Mouse (Mus musculus): ENCODE data around the gene Ube2i. TPM values are rescaled to one million over a fixed set of nuclear protein-coding genes. Genes with fewer than 3 reads are reported as not detected.
"Not testable (repeated sequence)": the region's sequence is repeated elsewhere in the genome, so short reads cannot be mapped to it uniquely, and the experiment has no call there.

The Ube2i gene
- total RNA-seq, 2 experiments from 2014 or later, result 119 to 121 TPM

DNA sequence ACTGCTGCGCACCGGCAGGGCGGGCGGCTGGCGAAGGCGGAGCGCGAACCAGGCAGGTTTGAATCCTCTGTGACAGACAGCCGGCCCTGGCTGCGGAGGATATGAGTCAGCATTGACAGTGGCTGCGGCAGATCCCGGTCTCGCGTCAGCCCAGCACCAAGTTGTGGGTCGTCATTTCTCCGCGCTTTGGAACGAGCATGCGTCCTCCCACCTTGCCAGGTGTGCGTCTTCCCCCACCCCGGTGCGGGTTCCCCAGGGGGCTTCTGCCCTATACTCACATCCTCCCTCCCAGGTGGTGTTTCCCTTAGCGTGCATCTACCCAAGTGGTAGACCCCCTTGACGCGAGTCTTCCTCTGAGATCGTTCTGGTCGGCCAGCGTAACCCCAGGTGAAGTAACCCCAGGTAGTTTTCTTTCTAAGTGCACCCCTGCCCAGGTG is 51.9 kb downstream of the Ube2i start:
- DNase-seq; intact Hi-C loops (cut with DNase I): not testable (repeated sequence)

DNA sequence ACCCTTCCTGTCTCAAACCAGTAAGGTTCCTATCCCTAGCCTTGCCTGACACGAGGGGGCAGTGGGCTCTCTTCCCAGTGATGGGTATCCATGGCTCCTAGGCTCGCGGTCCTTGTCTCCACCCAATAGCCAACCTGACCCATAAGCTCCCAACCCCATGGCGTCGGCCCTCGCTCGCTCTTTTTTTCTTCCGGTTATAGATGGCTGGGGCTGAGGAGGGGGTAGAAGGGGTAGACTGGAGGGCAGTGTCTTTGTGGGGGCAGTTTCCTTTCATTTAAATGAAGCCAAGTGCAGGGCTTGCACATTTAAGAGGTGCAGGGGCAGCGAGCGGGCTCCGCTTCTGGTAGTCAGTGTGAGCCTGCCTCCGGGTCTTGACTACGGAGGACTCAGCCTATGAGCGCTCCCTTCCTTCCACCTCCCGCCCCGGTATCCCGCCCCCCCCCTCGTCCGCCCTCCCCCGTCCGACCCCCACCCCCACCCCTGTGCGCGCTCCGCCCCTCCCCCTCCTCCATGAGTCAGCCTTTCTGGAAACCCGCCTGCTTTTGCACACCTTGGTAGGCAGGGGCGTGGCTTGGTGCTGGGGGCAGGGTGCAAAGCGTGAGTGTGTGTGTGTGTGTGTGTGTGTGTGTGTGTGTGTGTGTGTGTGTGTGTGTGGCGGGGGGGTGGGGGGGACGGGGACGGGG is 52.5 kb downstream of the Ube2i start:
- peak; percentile 32 to 51 for DNase-seq
- intact Hi-C loops (cut with DNase I), result no loop called here

DNA sequence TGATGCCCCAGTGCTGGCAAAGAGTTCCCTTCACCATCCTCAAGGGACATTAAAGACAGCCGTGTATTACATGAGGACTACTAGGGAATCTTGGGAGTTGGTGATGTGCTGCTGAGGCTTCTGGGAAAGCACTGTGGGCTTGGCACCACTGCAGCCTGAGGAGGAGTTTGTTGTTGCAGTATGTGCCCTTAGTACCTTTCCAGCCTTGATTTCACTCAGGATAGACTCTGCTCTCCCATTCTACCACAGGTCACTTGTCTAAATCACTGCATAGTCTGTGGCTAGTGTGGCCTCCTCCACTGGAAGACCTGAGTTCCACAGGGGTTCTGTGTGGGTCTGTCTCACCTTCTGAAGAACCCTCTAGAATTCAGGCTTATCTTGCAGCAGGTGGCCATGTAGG is 53.7 kb downstream of the Ube2i start:
- intact Hi-C loops (cut with DNase I), result no loop called here
- no peak for DNase-seq

DNA sequence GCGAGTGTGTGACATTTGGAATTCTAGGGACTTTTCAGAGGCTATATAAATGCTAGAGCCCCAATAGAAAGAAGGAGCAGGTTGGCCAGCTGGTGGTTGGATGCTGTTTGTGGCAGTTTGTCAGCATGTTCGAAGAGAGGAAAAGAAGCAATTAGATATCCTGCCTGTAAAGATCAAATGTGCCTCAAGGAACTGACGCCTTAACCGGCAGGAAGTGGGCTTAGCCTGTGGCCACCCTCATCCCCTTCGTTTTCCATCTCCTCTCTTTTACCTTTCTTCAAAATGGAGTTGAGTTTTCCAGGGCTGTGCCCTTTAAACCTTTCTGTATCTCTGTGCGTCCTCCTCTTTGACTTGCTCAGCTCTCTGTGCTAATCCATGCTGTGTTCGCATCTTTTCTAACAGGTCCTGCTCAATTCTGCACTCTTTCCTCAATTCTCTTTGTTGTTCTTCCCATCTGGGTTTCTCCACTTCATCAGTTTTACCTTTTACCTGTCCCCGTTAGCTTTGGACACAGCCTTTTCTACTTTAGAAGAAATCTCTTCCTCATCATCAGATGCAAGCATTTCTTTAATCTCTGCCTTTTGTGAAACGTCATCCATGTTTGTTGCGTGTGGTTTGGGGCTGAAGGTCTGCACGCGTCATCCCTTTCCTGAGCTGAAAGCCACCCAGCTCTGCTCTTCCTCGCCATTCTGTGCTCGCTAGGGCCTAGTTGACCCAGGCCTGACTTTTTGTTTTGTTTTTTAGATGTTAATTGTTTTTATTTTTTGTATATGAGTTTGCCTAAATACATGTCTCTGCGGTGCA is 54.7 kb downstream of the Ube2i start:
- intact Hi-C loops (cut with DNase I), result no loop called here
- DNase-seq, result no peak

DNA sequence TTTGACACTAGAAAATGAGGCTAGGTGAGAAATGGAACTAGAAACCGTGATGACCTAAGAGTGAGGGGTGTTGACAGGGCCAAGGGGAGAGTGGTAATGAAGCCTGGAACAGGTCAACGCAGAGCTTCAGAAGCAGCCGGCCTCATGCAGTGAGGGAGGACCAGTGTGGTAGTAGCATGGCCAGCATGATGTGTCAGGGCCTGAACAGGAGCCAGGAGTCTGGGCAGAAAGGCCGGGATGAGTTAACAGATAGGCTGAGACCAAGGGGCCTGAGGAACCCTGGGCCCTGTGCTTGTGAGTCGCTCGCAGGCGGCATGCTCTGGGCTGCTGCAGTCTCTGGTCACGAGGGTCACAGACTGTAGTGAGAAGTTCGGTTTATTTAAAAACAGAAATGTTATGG is 55.5 kb downstream of the Ube2i start:
- intact Hi-C loops (cut with DNase I), result no loop called here
- no peak for DNase-seq

DNA sequence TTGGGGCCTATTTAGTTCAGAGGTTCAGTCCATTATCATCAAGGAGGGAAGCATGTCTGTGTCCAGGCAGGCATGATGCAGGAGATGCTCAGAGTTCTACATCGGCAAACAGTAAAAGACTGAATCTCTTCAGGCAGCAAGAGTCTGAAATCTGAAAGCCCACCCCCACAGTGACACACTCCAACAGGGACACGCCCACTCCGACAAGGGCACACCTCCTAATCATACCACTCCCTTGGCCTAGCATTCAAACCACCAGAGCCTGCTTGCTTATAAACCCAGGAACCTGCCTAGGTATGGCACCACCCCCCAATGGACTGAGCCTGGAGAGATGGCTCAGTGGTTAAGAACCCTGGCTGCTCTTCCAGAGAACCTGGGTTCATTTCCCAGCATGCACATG is 59.0 kb downstream of the Ube2i start:
- intact Hi-C loops (cut with DNase I), result no loop called here

More for the DNA sequence above, 59.0 kb downstream of the Ube2i start:
- no peak for DNase-seq

Small RNA genes within 50 kb of the gene (microRNA-seq; reads per million reads assigned to microRNA genes)
- 0.54 to 65.7 reads per million in 2 experiments for gene Mir3547

Other genes with a start within 250 kb of the Ube2i start
- 10 to 100 TPM; 35.5 to 39.1 TPM for gene Tmem204, start 191.0 kb downstream of the Ube2i start, total RNA-seq (2021)
- 10 to 100 TPM; 11.2 to 13.3 TPM for gene Telo2, start 158.7 kb downstream of the Ube2i start, total RNA-seq (2021)
- gene Ptx4, start 153.9 kb downstream of the Ube2i start, total RNA-seq (2021), result 1 to 10 TPM; 4.6 to 7.2 TPM
- gene Clcn7, start 141.2 kb downstream of the Ube2i start, total RNA-seq (2021), result 10 to 100 TPM; 27.5 to 28.9 TPM
- not detected for gene Ccdc154, start 112.2 kb downstream of the Ube2i start, total RNA-seq (2021)
- gene Gm38655, start 99.2 kb downstream of the Ube2i start, total RNA-seq (2021), result not detected
- gene BC003965, start 90.1 kb downstream of the Ube2i start, total RNA-seq (2021), result 10 to 100 TPM; 19.2 to 22.0 TPM
- 10 to 100 TPM; 10.8 to 10.9 TPM for gene Unkl, start 86.2 kb downstream of the Ube2i start, total RNA-seq (2021)
- gene Gnptg, start 34.5 kb downstream of the Ube2i start, total RNA-seq (2021), result 10 to 100 TPM; 13.1 to 14.3 TPM
- gene Tsr3, start 34.5 kb downstream of the Ube2i start, total RNA-seq (2021), result 10 to 100 TPM in 1 of 2 experiments, 1 to 10 TPM in 1; 9.3 to 10.2 TPM
- gene Baiap3, start 18.3 kb downstream of the Ube2i start, total RNA-seq (2021), result under 1 TPM; 0.17 to 0.63 TPM
- under 1 TPM; 0.53 to 0.54 TPM for gene Prss34, start 23.8 kb upstream of the Ube2i start, total RNA-seq (2021)
- gene Prss28, start 34.0 kb upstream of the Ube2i start, total RNA-seq (2021), result not detected
- not detected for gene Prss29, start 44.0 kb upstream of the Ube2i start, total RNA-seq (2021)
- 1 to 10 TPM; 2.3 to 2.6 TPM for gene Tpsab1, start 70.9 kb upstream of the Ube2i start, total RNA-seq (2021)
- 1 to 10 TPM; 5.2 to 5.7 TPM for gene Tpsb2, start 91.7 kb upstream of the Ube2i start, total RNA-seq (2021)
- not detected for gene Tpsg1, start 94.7 kb upstream of the Ube2i start, total RNA-seq (2021)
- gene Cacna1h, start 159.2 kb upstream of the Ube2i start, total RNA-seq (2021), result 1 to 10 TPM; 4.9 to 8.1 TPM
- under 1 TPM in 1 of 2 experiments, not detected in 1; 0.50 TPM for gene Tekt4, start 180.0 kb upstream of the Ube2i start, total RNA-seq (2021)
- gene Sstr5, start 222.7 kb upstream of the Ube2i start, total RNA-seq (2021), result not detected